10 mouse cellular contexts compared by ENCODE assay signal in the genomic region with DNA sequence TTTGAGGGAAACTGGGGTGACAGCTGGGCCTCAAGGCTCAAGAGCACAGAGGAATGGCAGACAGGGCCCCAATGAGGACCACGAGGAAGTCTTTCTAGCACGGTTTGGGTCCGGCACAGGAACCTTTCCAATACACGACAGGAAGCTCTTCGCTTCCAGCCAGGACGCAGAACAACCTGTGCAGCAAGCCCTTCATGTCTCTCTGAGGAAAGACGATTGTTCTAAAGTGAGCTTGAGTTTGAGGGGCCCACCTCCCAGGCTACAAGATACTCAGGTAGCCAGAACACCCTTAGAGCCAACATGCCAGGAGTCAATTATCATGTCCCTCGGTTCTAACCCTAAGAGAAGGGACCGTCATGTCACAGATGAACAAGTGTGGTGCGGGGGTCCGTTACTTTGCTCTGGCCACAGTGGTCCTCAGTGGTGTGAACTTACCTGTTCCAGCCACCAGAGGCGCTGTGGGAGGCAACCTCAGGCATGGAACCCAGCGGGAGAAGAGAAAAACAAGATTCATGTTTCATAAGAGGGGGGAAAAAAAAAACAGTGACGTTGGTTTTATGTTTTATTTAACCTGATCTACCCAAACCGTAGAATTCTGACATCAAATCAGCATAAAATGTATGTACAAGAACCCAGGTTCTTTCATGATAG. TPM values are rescaled to one million over a fixed set of nuclear protein-coding genes. Genes with fewer than 3 reads are reported as not detected.
DNase-seq lines count a peak whose midpoint lies in the region; ATAC-seq and TF ChIP-seq lines count a peak whose summit lies in the region.
"Had no signal": no experiment of that assay in that cellular context is flagged by ENCODE, and none has a peak within 500 bp of the region (broad histone marks: within the 10 kb centered on the region; RNA-seq: fewer than 3 reads in every experiment).

No protein-coding gene starts in this region.

- 0 out of 2 replicates have a peak, but pooled peaks have one; percentile 45 for ATAC-seq in common myeloid progenitor, adult 5-6 weeks (replicated peaks; ENCODE audit: low read depth, poor library complexity, severe bottlenecking)
- ATAC-seq in liver, embryonic 14.5 days (ENCODE audit: insufficient read depth): no peak

- no peaks in the 10 kb centered on the region for H3K36me3 ChIP-seq in liver, embryonic 14.5 days (replicated peaks; ENCODE audit: control insufficient read depth, insufficient read depth, low read depth)
- H3K36me3 ChIP-seq: midbrain, embryonic 12.5 days had no signal

- TF ChIP-seq EP300 in liver, embryonic 14.5 days (IDR thresholded peaks at IDR 0.05; ENCODE audit: low read depth): no peak

- peaks cover 3 to 21% of the 10 kb centered on the region in 2 experiments; a peak in 3 of 4 replicates for H3K4me1 ChIP-seq in liver, embryonic 14.5 days (replicated peaks; ENCODE audit: control insufficient read depth in 2 of 2, insufficient read depth in 2 of 2, low read length in 1 of 2)

- TF ChIP-seq CTCF in layer of hippocampus, adult 2 months (conservative IDR thresholded peaks at IDR 0.05): peak; percentile 84
- peak; percentile 77 for TF ChIP-seq CTCF in liver, embryonic 14.5 days (IDR thresholded peaks at IDR 0.05; ENCODE audit: low read depth)

- H3K9me3 ChIP-seq in liver, embryonic 14.5 days (ENCODE audit: control insufficient read depth, low read length): no peaks in the 10 kb centered on the region
- H3K9me3 ChIP-seq: midbrain, embryonic 12.5 days had no signal

- peak; percentile 49 to 72 for DNase-seq in cerebellum, postnatal 14 days
- no peak for DNase-seq in cerebellum, adult 11-12 months
- DNase-seq in layer of hippocampus, adult 2 months (ENCODE audit: low spot score in 2 of 2): no peak
- DNase-seq in layer of hippocampus, adult 18-20 months (ENCODE audit: low spot score in 2 of 2): no peak
- no peak for DNase-seq in liver, embryonic 14.5 days (ENCODE audit: low read depth in 3 of 3, low spot score in 3 of 3)
- DNase-seq in thymus, postnatal 25 days: peak; percentile 11
- DNase-seq in frontal cortex, postnatal 25 days (ENCODE audit: low spot score in 2 of 2): no peak

- H3K4me2 ChIP-seq in liver, embryonic 14.5 days (ENCODE audit: low read depth): no peak overlapping the region
- H3K4me2 ChIP-seq: midbrain, embryonic 12.5 days had no signal

- no peak overlapping the region for H3K4me3 ChIP-seq in layer of hippocampus, adult 2 months
- H3K4me3 ChIP-seq in liver, embryonic 14.5 days (ENCODE audit: insufficient read depth in 1 of 2, low read depth in 2 of 2, low read length in 2 of 2): no peak overlapping the region
- H3K4me3 ChIP-seq: midbrain, embryonic 12.5 days had no signal

- no peak overlapping the region for H3K27ac ChIP-seq in layer of hippocampus, adult 2 months
- no peak overlapping the region for H3K27ac ChIP-seq in liver, embryonic 14.5 days

- 36% methylated on average over 15 of the region's 15 CpGs for WGBS in liver, embryonic 14.5 days (ENCODE audit: insufficient replicate concordance)

- H3K9ac ChIP-seq in liver, embryonic 14.5 days (replicated peaks): no peak overlapping the region
- H3K9ac ChIP-seq: midbrain, embryonic 12.5 days had no signal

- no peaks in the 10 kb centered on the region for H3K27me3 ChIP-seq in liver, embryonic 14.5 days (ENCODE audit: control insufficient read depth, insufficient read depth, low read length)

RNA-seq across cellular contexts. Expression of a gene that starts 51.6 kb away (rescaled TPM):
- 1 to 10 TPM; 4.8 to 5.0 TPM for total RNA-seq in layer of hippocampus, adult 2 months (2021)
- 10 to 100 TPM in 1 of 2 experiments, 1 to 10 TPM in 1; 10.0 to 12.9 TPM for total RNA-seq in layer of hippocampus, adult 18-20 months (2021)
- total RNA-seq in common myeloid progenitor, adult 5-6 weeks (2017): not detected in 2 replicates
- 969 and 1,200 TPM in 2 replicates for polyA plus RNA-seq in liver, embryonic 14.5 days (2012; rRNA removed)
- polyA plus RNA-seq in liver, embryonic 14.5 days (2014; fragmentation: Nextera tagmentation; extraction: Ambion mirVana): 327 and 387 TPM in 2 replicates
- polyA plus RNA-seq: C2C12 had no signal

Comparison
In these comparisons a context has a peak if more than half of its experiments do, and no peak if none do; other contexts are left out.
1. DNase-seq: peak in cerebellum, postnatal 14 days (2 of 2) and thymus, postnatal 25 days (single experiment); none in cerebellum, adult 11-12 months (single experiment), layer of hippocampus, adult 2 months (0 of 2), layer of hippocampus, adult 18-20 months (0 of 2), liver, embryonic 14.5 days (0 of 3) and frontal cortex, postnatal 25 days (0 of 2).